Mouse (Mus musculus): ENCODE data around the gene Ttc5.
"Not testable (repeated sequence)": the region's sequence is repeated elsewhere in the genome, so short reads cannot be mapped to it uniquely, and the experiment has no call there.

DNA sequence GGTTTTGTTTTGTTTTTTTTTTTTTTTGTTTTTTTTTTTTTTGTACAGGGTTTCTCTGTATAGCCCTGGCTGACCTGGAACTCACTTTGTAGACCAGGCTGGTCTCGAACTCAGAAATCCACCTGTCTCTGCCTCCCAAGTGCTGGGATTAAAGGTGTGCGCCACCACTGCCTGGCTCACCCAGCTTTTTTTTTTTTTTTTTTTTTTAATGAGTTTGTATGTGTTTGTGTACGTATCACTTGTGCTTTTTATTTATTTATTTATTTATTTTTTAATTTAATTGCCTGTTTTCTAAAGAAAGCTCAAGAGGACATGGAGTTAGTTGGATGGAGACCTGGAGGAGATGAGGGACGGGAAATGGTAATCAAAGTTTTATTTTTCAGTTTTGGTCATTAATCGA is 21.1 kb upstream of the Ttc5 start:
- not testable (repeated sequence) for TF ChIP-seq CTCF, POLR2A (IDR thresholded peaks at IDR 0.05; ENCODE audit: extremely low read depth, insufficient read depth, low read length)

Measured in cortical plate, adult 2 months (tissue).